Mouse (Mus musculus) erythroblast, embryonic 14.5 days (primary cell): ENCODE measurements around the gene Trp53tg5. TPM values are rescaled to one million over a fixed set of nuclear protein-coding genes. Genes with fewer than 3 reads are reported as not detected.

Experiments
- H3K27me3 ChIP-seq: 2 replicates; pipeline ENCODE4 v1.6.1; 2012; ENCODE audit warnings: inconsistent platforms; ENCODE audit not compliant: control insufficient read depth
- H3K36me3 ChIP-seq: 2 replicates; pipeline ENCODE4 v1.6.1; 2012; ENCODE audit warnings: mild to moderate bottlenecking, inconsistent platforms; ENCODE audit not compliant: control insufficient read depth
- H3K4me1 ChIP-seq: 2 replicates; pipeline ENCODE4 v1.6.1; 2012; ENCODE audit warnings: inconsistent platforms; ENCODE audit not compliant: control insufficient read depth
- H3K4me3 ChIP-seq: replicated peaks from 2 replicates; pipeline ENCODE3; 2012; ENCODE audit warnings: moderate library complexity, mild to moderate bottlenecking, inconsistent platforms
- H3K9me3 ChIP-seq: 2 replicates; pipeline ENCODE4 v1.6.1; 2012; ENCODE audit warnings: low read length, inconsistent platforms, mixed read lengths; ENCODE audit not compliant: control insufficient read depth
- GATA1 ChIP-seq: IDR thresholded peaks from 2 replicates; pipeline ENCODE4 v1.6.1; 2012; ENCODE audit warnings: low read length, inconsistent platforms, mixed read lengths
- TAL1 ChIP-seq: IDR thresholded peaks from 3 replicates; pipeline ENCODE4 v1.6.1; 2012; ENCODE audit warnings: low read length, inconsistent platforms, mixed read lengths
- polyA plus RNA-seq: library from polyadenylated mRNA; stranded (reverse); fragments of >175 nt; gene quantifications from 2 replicates; pipeline ENCODE4 v1.2.3, GENCODE M21; 2012

Trp53tg5 gene
- polyA plus RNA-seq, 1 experiment: not detected

- no peak overlapping the region for H3K4me3 ChIP-seq
- no peaks in the 10 kb centered on the region for H3K4me1 ChIP-seq
- peaks cover 6% of the 10 kb centered on the region; the same call in 1 of the 2 replicates for H3K36me3 ChIP-seq
- no peak for TF ChIP-seq GATA1
- TF ChIP-seq TAL1: no peak
- no peaks in the 10 kb centered on the region for H3K9me3 ChIP-seq
- peaks cover 7% of the 10 kb centered on the region; the same call in 1 of the 2 replicates for H3K27me3 ChIP-seq
Observed at GRCm38 (mm10) chr2:164430697-164431096, 42.8 kb downstream of the Trp53tg5 start.

DNA sequence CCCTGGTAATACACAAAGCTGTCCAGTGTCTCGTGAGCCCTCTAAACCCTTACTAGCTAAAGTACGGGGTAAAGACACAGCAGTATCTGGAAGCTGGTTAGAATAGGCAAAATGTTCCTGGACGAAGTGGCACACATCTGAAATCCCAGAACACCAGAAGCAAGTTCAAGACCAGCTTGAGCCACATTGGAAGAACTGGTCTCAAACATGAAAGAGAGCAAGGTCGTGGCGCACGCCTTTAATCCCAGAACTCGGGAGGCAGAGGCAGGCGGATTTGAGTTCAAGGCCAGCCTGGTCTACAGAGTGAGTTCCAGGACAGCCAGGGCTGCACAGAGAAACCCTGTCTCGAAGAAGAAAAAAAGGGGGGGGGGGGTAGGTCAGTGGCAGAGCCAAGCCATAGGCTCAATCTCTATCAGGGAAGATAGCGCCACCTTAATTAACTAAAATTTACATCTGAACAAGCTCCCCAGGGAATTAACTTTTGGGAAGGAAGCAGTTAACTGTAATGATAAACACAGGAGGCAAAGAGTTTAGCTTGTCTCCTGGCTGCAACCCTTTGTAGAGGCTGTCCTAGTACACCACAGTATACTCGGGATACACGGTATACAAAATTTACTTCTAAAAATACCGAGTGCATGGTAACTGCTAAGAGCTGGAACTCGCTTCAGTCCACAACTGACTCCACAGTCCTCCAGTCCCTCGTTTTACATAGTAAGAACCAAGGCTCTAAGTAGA lies 43.5 kb downstream of the Trp53tg5 start:
- Histone ChIP-seq H3K36me3 (peaks cover 6% of the 10 kb centered on the region; the same call in 1 of the 2 replicates), H3K9me3 (no peaks in the 10 kb centered on the region), H3K4me1 (no peaks in the 10 kb centered on the region), H3K27me3 (peaks cover 7% of the 10 kb centered on the region; the same call in 1 of the 2 replicates), H3K4me3 (no peak overlapping the region)
- TF ChIP-seq TAL1 (no peak), GATA1 (no peak)

- Histone ChIP-seq H3K9me3 (no peaks in the 10 kb centered on the region), H3K27me3 (peaks cover 7% of the 10 kb centered on the region; the same call in 1 of the 2 replicates), H3K4me1 (no peaks in the 10 kb centered on the region), H3K4me3 (no peak overlapping the region), H3K36me3 (peaks cover 10% of the 10 kb centered on the region; the same call in 1 of the 2 replicates)
- TF ChIP-seq TAL1 (no peak), GATA1 (no peak)
Observed at GRCm38 (mm10) chr2:164428451-164428850, 45.1 kb downstream of the Trp53tg5 start.

DNA sequence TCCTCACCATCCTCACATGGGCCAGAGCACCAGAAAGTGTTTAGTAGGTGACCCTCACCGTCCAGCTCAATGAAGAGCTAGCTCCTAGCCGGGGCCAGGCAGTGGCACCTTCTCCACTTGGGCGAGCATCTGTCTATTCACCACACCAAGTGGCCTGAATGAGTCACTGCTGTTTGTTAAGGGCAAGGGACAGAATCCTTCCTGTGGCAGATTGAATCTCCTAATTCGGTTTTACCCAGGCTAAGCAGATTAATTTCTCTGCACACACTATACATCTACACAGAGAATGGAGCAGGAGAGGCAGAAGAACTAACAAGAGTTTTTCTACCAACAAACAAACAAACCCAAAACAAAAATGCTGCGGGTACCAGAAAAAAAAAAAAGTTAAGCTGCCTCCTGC lies 46.6 kb downstream of the Trp53tg5 start:
- peaks cover 7% of the 10 kb centered on the region; the same call in 1 of the 2 replicates for H3K27me3 ChIP-seq
- TF ChIP-seq GATA1: no peak
- no peak for TF ChIP-seq TAL1
- H3K4me3 ChIP-seq: no peak overlapping the region
- H3K36me3 ChIP-seq: peaks cover 10% of the 10 kb centered on the region; the same call in 1 of the 2 replicates
- no peaks in the 10 kb centered on the region for H3K9me3 ChIP-seq
- no peaks in the 10 kb centered on the region for H3K4me1 ChIP-seq

DNA sequence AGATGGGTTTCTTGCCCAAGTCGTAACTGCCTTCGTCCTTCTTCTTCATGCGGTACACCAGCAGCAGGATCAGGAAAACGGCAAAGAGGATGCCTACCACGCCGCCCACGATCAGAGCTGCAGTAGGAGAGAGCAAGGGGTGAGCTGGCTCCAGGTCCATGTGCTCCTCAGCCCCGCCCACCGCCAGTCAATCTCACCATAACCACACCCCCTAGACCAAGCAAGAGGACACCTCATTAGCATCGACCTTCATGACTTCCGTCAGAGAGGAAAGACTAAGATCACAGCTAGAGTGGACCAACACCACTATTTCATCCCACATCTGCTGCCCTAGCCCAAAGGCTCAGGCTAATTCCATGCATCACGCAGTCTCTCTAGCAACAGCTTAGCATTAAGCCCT lies 47.4 kb downstream of the Trp53tg5 start:
- H3K9me3 ChIP-seq: no peaks in the 10 kb centered on the region
- H3K4me3 ChIP-seq: no peak overlapping the region
- no peak for TF ChIP-seq GATA1
- no peak for TF ChIP-seq TAL1
- no peaks in the 10 kb centered on the region for H3K4me1 ChIP-seq
- peaks cover 10% of the 10 kb centered on the region; the same call in 1 of the 2 replicates for H3K36me3 ChIP-seq
- H3K27me3 ChIP-seq: peaks cover 5% of the 10 kb centered on the region; the same call in 1 of the 2 replicates

DNA sequence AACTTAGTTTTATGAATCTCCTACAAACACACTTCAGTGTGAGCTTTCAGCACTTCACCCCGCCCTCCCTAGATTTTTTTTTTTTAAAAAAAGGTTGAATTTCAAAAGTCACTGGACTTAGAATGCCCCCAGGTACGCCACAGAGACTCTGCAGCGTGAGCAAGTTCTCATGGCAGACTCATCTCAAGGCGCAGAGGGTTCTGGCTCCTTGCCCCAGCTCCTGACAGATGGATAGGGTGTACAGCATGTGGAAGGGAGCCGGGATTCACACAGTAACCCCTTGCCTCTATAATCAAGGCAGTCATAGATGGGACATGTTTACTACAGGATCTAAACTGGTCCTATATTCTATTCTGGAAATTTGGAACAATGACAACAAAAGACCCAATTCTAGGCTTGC lies 48.1 kb downstream of the Trp53tg5 start:
- Histone ChIP-seq H3K4me3 (no peak overlapping the region), H3K27me3 (peaks cover 5% of the 10 kb centered on the region; the same call in 1 of the 2 replicates), H3K4me1 (no peaks in the 10 kb centered on the region), H3K36me3 (peaks cover 10% of the 10 kb centered on the region; the same call in 1 of the 2 replicates), H3K9me3 (no peaks in the 10 kb centered on the region)
- TF ChIP-seq GATA1 (no peak), TAL1 (no peak)

- no peak overlapping the region for H3K4me3 ChIP-seq
- peaks cover 10% of the 10 kb centered on the region; the same call in 1 of the 2 replicates for H3K36me3 ChIP-seq
- H3K9me3 ChIP-seq: no peaks in the 10 kb centered on the region
- H3K4me1 ChIP-seq: no peaks in the 10 kb centered on the region
- no peak for TF ChIP-seq TAL1
- no peak for TF ChIP-seq GATA1
- peaks cover 3% of the 10 kb centered on the region; the same call in 1 of the 2 replicates for H3K27me3 ChIP-seq
Observed at GRCm38 (mm10) chr2:164424406-164424805, 49.1 kb downstream of the Trp53tg5 start.

GRCm38 (mm10) chr2:164423464-164423863 lies 50.1 kb downstream of the Trp53tg5 start:
- Histone ChIP-seq H3K4me1 (no peaks in the 10 kb centered on the region), H3K9me3 (no peaks in the 10 kb centered on the region), H3K36me3 (peaks cover 7% of the 10 kb centered on the region; the same call in 1 of the 2 replicates), H3K4me3 (no peak overlapping the region), H3K27me3 (peaks cover 3% of the 10 kb centered on the region; the same call in 1 of the 2 replicates)
- TF ChIP-seq GATA1 (no peak), TAL1 (no peak)

- Histone ChIP-seq H3K9me3 (no peaks in the 10 kb centered on the region), H3K4me3 (no peak overlapping the region), H3K36me3 (peaks cover 7% of the 10 kb centered on the region; the same call in 1 of the 2 replicates), H3K4me1 (no peaks in the 10 kb centered on the region), H3K27me3 (peaks cover 3% of the 10 kb centered on the region; the same call in 1 of the 2 replicates)
- TF ChIP-seq GATA1 (no peak), TAL1 (no peak)
Observed at GRCm38 (mm10) chr2:164422675-164423393, 50.7 kb downstream of the Trp53tg5 start.
